Mouse (Mus musculus) layer of hippocampus, adult 8-10 months (tissue): ENCODE data around the gene Gprc5d. TPM values are rescaled to one million over a fixed set of nuclear protein-coding genes. Genes with fewer than 3 reads are reported as not detected.

Source experiments
- DNase-seq, 2 experiments: peaks; one replicate each; pipeline ENCODE4 v3.0.0; 2022; ENCODE audit warnings: low spot score in 2 of 2
- total RNA-seq, 4 experiments: library from RNA; stranded (reverse); gene quantifications; 2 replicates each; pipeline ENCODE4 v1.2.4; 2022

The Gprc5d gene
- total RNA-seq = under 1 TPM in 2 of 4 experiments, not detected in 2; 0.25 to 0.47 TPM

GRCm38 (mm10) chr6:135118183-135118582 is at the start of gene Gprc5d:
Gprc5d (minus strand) TSS chr6:135118283.
- DNase-seq = no peak

DNA sequence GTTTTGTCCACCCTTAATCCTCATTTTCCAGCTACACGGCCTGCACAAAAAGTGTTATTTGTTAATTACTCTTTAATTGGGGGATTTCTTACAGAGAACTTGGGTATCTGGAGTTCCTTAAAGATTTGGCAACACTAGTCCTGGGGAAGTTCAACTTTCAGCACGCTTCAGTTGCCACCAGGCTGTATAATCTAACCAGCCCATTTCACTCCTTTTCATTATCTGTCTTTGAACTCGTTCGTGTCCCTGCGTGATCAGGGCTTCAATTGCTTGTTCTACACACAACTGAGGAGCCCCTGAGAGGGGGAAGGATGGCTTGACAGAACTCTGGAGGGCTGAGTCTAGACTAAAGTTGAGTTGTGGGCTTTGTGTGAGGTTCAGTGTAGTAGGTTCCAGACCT is 48.6 kb upstream of the Gprc5d start:
- DNase-seq = no peak

GRCm38 (mm10) chr6:135166262-135166661 is 48.2 kb upstream of the Gprc5d start:
- DNase-seq = no peak

GRCm38 (mm10) chr6:135165706-135166105 is 47.6 kb upstream of the Gprc5d start:
- DNase-seq = no peak

GRCm38 (mm10) chr6:135165191-135165590 is 47.1 kb upstream of the Gprc5d start:
- DNase-seq = no peak

DNA sequence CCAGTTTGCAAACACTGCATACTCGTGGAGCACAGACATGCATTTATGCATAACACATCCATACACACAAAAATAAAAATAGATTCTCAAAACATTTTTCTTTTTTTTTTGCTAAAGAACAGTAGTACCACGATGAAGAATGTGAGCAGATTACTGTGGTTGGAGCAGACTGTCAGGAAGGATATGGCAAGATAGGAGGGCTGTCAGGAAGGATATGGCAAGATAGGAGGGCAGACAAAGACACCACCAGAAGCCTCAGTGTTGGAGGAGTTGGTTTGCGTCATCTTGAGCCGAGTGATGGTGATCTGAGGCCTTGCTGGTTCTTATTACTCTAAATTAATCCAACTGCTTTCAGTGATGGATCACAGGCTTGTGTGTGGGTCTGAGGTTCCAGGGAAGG is 44.8 kb upstream of the Gprc5d start:
- no peak for DNase-seq

DNA sequence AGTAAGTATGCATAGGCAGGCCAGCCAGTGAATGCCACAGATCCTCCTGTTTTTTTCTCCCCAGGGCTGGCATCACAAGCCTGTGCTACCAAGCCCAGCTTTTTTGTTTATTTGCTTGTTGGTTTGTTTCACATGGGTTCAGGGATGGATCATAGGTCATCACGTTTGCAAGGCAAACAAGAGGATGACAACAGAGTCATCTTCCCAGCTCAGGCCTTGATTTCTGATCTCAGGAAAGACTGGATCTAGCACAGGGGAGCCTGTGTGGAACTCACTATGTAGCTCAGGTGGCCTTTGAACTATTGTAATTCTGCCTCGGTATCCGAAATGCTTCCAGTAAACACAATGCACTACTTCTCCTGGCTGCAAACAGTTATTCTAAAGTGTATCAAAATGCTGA is 44.2 kb upstream of the Gprc5d start:
- DNase-seq = no peak

DNA sequence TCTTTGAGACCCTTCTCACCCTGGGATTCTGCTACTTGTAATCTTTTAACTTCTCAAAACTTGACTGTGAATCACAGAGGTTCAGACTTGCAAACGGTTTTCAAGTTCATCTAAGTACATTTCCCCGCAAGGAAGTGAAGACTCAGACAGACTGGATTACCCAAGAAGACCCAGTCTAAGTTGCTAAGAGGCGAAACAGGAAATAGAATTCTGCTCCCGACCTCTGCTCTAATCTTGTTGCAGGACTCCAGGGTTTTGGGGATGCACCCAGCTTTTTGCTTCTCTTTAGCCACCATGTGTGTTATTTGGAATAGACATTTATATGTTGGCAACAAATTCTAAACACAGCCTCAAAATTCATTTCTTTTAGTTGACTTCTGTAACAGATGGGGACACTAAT is 43.3 kb upstream of the Gprc5d start:
- no peak for DNase-seq

- no peak for DNase-seq
Observed at GRCm38 (mm10) chr6:135158509-135158908, 40.4 kb upstream of the Gprc5d start.

GRCm38 (mm10) chr6:135157496-135157895 is 39.4 kb upstream of the Gprc5d start:
- DNase-seq = no peak

DNA sequence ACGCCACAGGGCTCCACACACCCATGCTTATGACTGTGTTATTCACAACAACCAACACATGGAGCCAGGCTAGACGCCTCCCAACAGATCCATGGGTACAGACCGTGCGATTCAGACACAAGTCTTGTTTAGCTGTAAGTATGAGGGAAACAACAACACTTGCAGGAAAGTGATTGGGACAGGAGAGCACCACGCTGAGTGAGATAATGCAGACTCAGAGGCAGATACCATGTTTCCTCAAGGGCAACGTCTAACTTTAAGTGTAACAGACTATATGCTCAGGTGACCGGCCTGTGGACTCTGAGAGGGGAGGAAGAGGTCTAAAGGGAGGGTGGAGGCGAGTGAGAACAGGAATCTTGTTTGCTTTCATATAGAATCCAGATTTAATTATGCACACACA is 38.5 kb upstream of the Gprc5d start:
- no peak for DNase-seq

GRCm38 (mm10) chr6:135153719-135154118 is 35.6 kb upstream of the Gprc5d start:
- DNase-seq = peak in 1 of 2 experiments; percentile 27

GRCm38 (mm10) chr6:135150311-135150710 is 32.2 kb upstream of the Gprc5d start:
- no peak for DNase-seq

DNA sequence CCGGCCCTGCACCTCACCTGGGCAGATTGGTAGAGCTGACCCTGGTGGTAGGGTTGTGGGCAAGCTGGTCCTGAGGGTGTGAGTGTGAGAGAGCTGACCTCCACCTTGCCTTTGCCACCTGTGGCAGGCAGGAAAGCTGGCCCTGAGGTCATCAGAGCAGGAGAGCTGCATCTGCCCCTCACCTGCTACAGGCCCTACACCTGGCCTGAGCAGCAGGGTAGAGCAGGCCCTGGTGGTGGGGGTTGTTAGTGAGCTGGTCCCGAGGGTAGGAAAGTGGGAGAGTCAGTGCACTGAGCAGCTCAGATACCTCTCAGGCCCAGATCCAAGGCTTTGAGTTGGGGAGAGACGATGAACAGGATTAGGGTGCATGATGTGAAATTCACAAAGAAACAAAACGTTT is 31.6 kb upstream of the Gprc5d start:
- no peak for DNase-seq

DNA sequence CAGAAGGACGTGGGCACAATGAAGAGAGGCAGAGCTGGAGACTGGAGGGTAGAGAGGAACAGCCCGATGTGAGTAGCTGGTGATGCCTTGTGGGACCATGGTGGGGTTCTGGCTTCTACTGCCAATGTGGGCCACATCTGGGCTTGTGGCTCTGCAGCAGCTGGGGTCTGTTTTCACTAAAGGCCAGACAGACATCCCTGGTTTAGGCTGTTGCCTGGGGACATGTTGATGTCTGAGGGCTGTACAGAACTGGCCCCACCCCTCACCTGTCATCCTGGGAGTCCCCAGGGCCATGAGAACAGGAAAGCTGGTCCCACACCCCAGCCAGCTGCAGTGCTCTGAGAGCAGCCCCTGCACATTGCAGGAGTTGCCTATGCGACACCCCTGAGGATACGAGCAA is 31.1 kb upstream of the Gprc5d start:
- DNase-seq = no peak

- no peak for DNase-seq
Observed at GRCm38 (mm10) chr6:135148506-135148905, 30.4 kb upstream of the Gprc5d start.

DNA sequence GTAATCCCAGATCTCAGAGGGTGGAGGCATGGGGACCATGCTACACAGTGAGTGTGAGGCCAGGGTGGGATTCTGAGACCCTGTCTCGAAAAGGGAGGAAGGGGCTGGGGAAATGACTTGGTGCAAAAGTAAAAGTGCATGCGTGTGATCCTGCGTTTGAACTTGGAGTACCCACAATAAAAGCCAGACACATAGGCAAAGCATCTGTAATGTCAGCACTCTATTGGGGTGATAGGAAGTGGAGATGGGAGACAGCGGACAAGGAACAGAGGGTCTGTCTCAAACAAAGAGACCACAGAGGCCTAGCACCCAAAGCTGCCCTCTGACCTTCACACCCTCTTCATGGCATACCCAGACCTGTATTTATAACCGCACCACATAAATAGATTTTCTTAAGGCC is 27.9 kb upstream of the Gprc5d start:
- DNase-seq = no peak

- peak in 1 of 2 experiments; percentile 27 for DNase-seq
Observed at GRCm38 (mm10) chr6:135144516-135144915, 26.4 kb upstream of the Gprc5d start.

DNA sequence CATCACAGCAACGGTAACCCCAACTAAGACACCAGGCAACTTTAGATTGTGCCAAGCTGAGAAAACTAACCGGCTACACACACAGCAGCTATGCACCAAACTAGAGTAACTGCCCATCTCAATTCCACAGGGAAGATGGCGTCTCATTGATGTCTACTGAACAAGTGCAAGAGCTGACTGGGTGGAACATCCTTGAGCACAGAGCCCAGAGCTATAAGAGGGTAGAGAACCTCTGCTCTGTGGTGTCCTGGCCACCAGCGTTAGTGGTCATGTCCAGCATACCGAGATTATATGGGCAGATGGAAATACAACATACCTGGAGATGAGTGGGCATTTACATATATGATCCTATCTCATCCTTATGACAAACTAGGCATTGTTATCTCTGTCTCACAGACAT is 25.1 kb upstream of the Gprc5d start:
- DNase-seq = no peak

DNA sequence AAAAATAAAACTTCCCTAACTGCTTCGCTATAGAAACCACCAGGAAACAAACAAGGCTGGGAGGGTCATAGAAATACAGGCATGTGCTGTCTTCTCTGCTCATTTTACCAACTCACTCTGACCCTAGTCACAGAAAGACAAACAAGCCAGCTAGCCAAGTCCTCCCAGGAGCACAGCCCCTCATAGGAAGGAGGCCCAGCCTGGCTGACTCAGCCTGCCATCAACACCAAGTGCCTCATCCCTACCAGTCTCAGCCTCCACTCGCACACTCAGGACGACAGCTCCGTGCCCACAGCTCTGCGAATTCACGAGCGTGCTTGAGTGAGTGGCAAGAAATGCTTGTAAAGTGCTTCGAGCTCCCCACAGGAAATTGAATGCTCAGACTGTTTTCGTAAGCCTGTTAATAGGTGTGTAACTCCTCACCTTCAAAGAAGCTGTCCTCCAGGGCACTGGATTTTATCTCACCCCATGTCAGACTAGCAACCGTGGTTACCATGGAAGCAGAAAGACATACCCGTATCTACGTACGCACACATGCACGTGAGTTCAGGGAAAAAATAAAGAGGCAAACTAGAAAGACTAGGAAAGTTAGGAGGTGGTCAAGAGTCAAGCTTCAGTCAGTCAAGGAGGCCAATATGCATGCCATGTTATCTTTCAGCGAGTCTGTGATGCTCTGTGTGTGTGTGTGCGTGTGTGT is 23.5 kb upstream of the Gprc5d start:
- DNase-seq = no peak

- DNase-seq = no peak
Observed at GRCm38 (mm10) chr6:135138746-135139145, 20.7 kb upstream of the Gprc5d start.

DNA sequence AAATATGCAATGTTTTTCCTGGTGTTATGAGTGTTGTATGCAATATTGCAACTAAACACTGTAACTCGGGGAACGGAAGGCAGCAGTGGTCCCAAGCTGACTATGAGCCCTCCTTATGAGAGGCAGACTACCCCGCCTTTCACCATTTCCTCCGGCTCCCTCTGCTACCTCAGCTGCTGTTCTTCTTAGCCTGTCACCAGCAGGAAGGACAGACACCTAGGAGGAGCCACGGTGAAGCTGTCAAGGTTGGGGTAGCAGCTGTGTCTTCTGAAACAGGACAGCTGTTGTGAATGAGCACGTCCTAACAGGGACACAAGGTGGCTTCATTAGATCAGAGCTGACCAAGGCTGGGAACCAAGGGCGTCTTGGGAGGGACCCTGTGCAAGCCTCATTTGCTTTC is 20.1 kb upstream of the Gprc5d start:
- DNase-seq = no peak

DNA sequence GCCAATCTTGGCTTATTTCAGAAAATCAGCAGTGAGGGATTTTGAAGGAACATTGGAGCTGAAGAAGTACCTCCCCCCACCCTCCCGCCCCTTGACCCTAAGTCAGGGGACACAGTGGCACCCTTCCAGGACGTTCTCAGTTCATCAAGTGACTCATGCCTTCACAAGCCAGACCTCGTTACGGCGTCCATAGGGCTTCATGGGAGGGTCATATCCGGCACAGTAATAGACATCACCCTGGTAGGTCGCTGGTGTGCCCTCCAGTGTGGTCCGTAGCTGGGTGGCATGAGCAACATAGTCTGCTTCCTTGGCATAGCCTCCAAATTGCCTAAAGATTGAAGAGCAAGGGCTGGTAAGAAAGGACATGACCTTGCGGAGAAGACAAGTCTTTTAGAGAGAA is 19.7 kb upstream of the Gprc5d start:
- DNase-seq = no peak
